Mouse (Mus musculus): ENCODE results near the gene Mast2.

GRCm38 (mm10) chr4:116304551-116304950, 159.4 kb downstream of the Mast2 start:
- TF ChIP-seq POLR2A (IDR thresholded peaks at IDR 0.05; ENCODE audit: borderline replicate concordance, control insufficient read depth, low read depth, low read length) (no peak), CTCF (IDR thresholded peaks at IDR 0.05; ENCODE audit: control insufficient read depth, insufficient read depth, low read length) (no peak)

Measured in bone marrow, adult 2 months (tissue).